Mouse (Mus musculus): ENCODE measurements at regions not wholly inside any gene's neighbourhood (a gene's known extent, or its start where the extent isn't known, plus 50 kb on each side); places are given as distances from the start of the nearest gene placed in this dataset.

DNA sequence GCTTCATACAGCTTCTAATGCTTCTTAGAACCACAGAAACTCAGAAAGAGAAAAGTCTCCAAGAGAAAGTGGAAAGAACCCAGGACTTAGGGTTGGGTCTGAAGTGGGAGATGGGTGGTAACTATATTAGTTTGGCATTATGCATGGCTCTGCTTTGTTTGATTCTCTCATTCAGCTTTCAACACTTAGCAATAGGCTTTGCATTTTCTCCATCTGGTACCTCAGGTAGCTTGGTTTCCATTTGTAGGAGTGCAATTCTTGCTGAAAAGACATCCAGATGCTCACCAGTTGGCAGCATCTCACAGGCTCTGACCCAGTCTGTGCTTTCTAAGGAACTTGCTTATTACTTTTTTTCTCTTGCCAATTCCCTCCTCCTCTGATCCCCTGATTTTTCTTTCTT lies 65.3 kb upstream of the BC030870 start:
- no peak for TF ChIP-seq CTCF (conservative IDR thresholded peaks at IDR 0.05; ENCODE audit: low read length)
- TF ChIP-seq NANOG (IDR thresholded peaks at IDR 0.05; ENCODE audit: borderline replicate concordance, low read length): no peak
- TF ChIP-seq POU5F1 (IDR thresholded peaks at IDR 0.05; ENCODE audit: borderline replicate concordance, low read length): no peak

Data from E14TG2a.4 (cell line).